ENCODE assay signal across 29 mouse cellular contexts in the genomic region with DNA sequence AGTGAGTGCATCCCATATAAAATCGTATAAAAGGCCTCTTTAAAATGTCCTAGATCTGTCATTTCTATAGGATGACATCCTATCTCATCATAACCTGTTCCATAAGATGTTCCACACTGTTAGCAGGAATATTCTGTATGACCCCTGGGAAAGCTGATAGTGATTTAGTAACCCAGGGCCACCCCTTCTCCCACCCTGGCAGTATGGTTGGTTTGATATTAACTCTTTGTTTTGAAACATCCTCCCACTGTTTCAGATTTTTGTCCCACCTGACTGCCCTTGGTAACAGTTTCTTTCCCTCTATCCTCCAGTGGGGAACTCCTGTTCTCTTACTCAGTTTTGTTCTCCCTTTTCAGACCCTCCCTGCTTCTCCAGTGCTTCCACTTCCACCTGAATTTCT. TPM values are rescaled to one million over a fixed set of nuclear protein-coding genes. Genes with fewer than 3 reads are reported as not detected.
"Had no signal": no experiment of that assay in that cellular context is flagged by ENCODE, and none has a peak within 500 bp of the region (broad histone marks: within the 10 kb centered on the region; RNA-seq: fewer than 3 reads in every experiment).

No protein-coding gene starts in this region.

- H3K27ac ChIP-seq: gastrocnemius, adult 2 months; heart, adult 2 months; heart, embryonic 13.5 days; heart, embryonic 15.5 days; hindbrain, embryonic 10.5 days; hindbrain, embryonic 12.5 days; hindbrain, embryonic 14.5 days; intestine, embryonic 15.5 days; layer of hippocampus, adult 2 months; left cerebral cortex, adult 2 months; limb, embryonic 10.5 days; limb, embryonic 12.5 days; liver, embryonic 13.5 days; liver, embryonic 15.5 days had no signal

- H3K9ac ChIP-seq: heart, embryonic 13.5 days; heart, embryonic 15.5 days; hindbrain, embryonic 12.5 days; hindbrain, embryonic 14.5 days; intestine, embryonic 15.5 days; limb, embryonic 12.5 days; liver, embryonic 13.5 days; liver, embryonic 15.5 days; liver, postnatal 0 days had no signal

- H3K36me3 ChIP-seq: heart, embryonic 13.5 days; heart, embryonic 15.5 days; hindbrain, embryonic 10.5 days; hindbrain, embryonic 12.5 days; intestine, embryonic 15.5 days; limb, embryonic 10.5 days; limb, embryonic 12.5 days; liver, embryonic 13.5 days; liver, embryonic 15.5 days had no signal

- ATAC-seq: hindbrain, embryonic 16.5 days; inflammation-experienced regulatory T-cells, adult 6 months; intestine, embryonic 15.5 days; intestine, postnatal 0 days; liver, postnatal 0 days had no signal

- H3K4me1 ChIP-seq: heart, embryonic 13.5 days; heart, embryonic 15.5 days; hindbrain, embryonic 10.5 days; hindbrain, embryonic 12.5 days; intestine, embryonic 15.5 days; limb, embryonic 10.5 days; limb, embryonic 12.5 days; liver, embryonic 13.5 days; liver, embryonic 15.5 days had no signal

- H3K27me3 ChIP-seq: heart, embryonic 13.5 days; heart, embryonic 15.5 days; hindbrain, embryonic 12.5 days; intestine, embryonic 15.5 days; limb, embryonic 12.5 days; liver, embryonic 13.5 days; liver, embryonic 15.5 days had no signal

- H3K9me3 ChIP-seq: heart, embryonic 13.5 days; heart, embryonic 15.5 days; hindbrain, embryonic 10.5 days; hindbrain, embryonic 12.5 days; intestine, embryonic 15.5 days; limb, embryonic 10.5 days; limb, embryonic 12.5 days; liver, embryonic 13.5 days; liver, embryonic 15.5 days had no signal

- H3K4me3 ChIP-seq: gastrocnemius, adult 2 months; heart, adult 2 months; heart, embryonic 13.5 days; heart, embryonic 15.5 days; hindbrain, embryonic 10.5 days; hindbrain, embryonic 12.5 days; intestine, embryonic 15.5 days; layer of hippocampus, adult 2 months; left cerebral cortex, adult 2 months; limb, embryonic 10.5 days; limb, embryonic 12.5 days; liver, embryonic 13.5 days; liver, embryonic 15.5 days had no signal

- DNase-seq: gastrocnemius, adult 2 months; gastrocnemius, postnatal 10 days; gastrocnemius, postnatal 25 days; heart, adult 2 months; heart, postnatal 14 days; heart, postnatal 4 days; kidney, postnatal 10 days; kidney, postnatal 4 days; liver; liver, embryonic 13.5 days; liver, postnatal 0 days had no signal

- H3K4me2 ChIP-seq: heart, embryonic 11.5 days; heart, embryonic 13.5 days; heart, embryonic 15.5 days; hindbrain, embryonic 12.5 days; hindbrain, embryonic 14.5 days; intestine, embryonic 15.5 days; limb, embryonic 12.5 days; liver, embryonic 11.5 days; liver, embryonic 13.5 days; liver, embryonic 15.5 days had no signal

RNA-seq across cellular contexts. Expression of a gene that starts 21.4 kb away (rescaled TPM):
- polyA plus RNA-seq: heart, embryonic 11.5 days; heart, embryonic 13.5 days; heart, embryonic 15.5 days; heart, postnatal 0 days; hindbrain, embryonic 10.5 days; hindbrain, embryonic 12.5 days; hindbrain, embryonic 14.5 days; hindbrain, embryonic 16.5 days; inflammation-experienced regulatory T-cells, adult 6 months; intestine, embryonic 15.5 days; intestine, postnatal 0 days; limb, embryonic 10.5 days; limb, embryonic 12.5 days; limb, embryonic 14.5 days; liver, embryonic 11.5 days; liver, embryonic 13.5 days; liver, embryonic 15.5 days; liver, postnatal 0 days had no signal

RNA-seq across cellular contexts. Expression of a gene that starts 26.8 kb away (rescaled TPM):
- polyA plus RNA-seq: heart, embryonic 11.5 days; hindbrain, embryonic 10.5 days; inflammation-experienced regulatory T-cells, adult 6 months; liver, embryonic 11.5 days; liver, embryonic 13.5 days; liver, embryonic 15.5 days; liver, postnatal 0 days had no signal
